Mouse (Mus musculus) kidney, embryonic 14.5 days (tissue): ENCODE measurements around the gene Larp4b. TPM values are rescaled to one million over a fixed set of nuclear protein-coding genes. Genes with fewer than 3 reads are reported as not detected.

Source experiments
- ATAC-seq: fragments of 200-750 bp; cut with Nextera tagmentation; 2 replicates; pipeline ENCODE4 v1.8.0; 2017; ENCODE audit warnings: moderate number of reproducible peaks, mild to moderate bottlenecking, moderate TSS enrichment, moderate library complexity; ENCODE audit not compliant: low FRiP score, low TSS enrichment
- H3K27ac ChIP-seq: fragments of 300-500 bp; sonication (generic); 2 replicates; pipeline ENCODE4 v1.5.1; 2014; ENCODE audit warnings: low read depth, mild to moderate bottlenecking, low read length, moderate library complexity, mixed read lengths
- H3K27me3 ChIP-seq: fragments of 300-500 bp; sonication (generic); 2 replicates; pipeline ENCODE4 v1.6.1; 2014; ENCODE audit warnings: mild to moderate bottlenecking, low read length; ENCODE audit not compliant: control insufficient read depth, insufficient read depth
- H3K36me3 ChIP-seq: fragments of 300-500 bp; sonication (generic); 2 replicates; pipeline ENCODE4 v1.6.1; 2014; ENCODE audit warnings: low read length, mixed read lengths; ENCODE audit not compliant: control insufficient read depth, insufficient read depth
- H3K4me1 ChIP-seq: fragments of 300-500 bp; sonication (generic); 2 replicates; pipeline ENCODE4 v1.6.1; 2014; ENCODE audit warnings: low read length, mixed read lengths; ENCODE audit not compliant: control insufficient read depth, insufficient read depth
- H3K4me2 ChIP-seq: fragments of 300-500 bp; sonication (generic); replicated peaks from 2 replicates; pipeline ENCODE4 v1.6.1; 2014; ENCODE audit warnings: low read depth, mild to moderate bottlenecking, low read length
- H3K4me3 ChIP-seq: fragments of 300-500 bp; sonication (generic); 2 replicates; pipeline ENCODE4 v1.5.1; 2014; ENCODE audit warnings: mild to moderate bottlenecking, low read length
- H3K9ac ChIP-seq: fragments of 300-500 bp; sonication (generic); 2 replicates; pipeline ENCODE4 v1.6.1; 2014; ENCODE audit warnings: low read depth, mild to moderate bottlenecking, low read length, moderate library complexity
- H3K9me3 ChIP-seq: fragments of 300-500 bp; sonication (generic); 2 replicates; pipeline ENCODE4 v1.6.1; 2016; ENCODE audit warnings: low read length; ENCODE audit not compliant: control insufficient read depth
- WGBS: fragments of 180-500 bp; shearing (Covaris S2); extraction: QIAGEN DNeasy Blood & Tissue Kit; methylation state at CpG from one replicate; pipeline ENCODE4 v1.1.7; 2014; 5-methylcytosine and 5-hydroxymethylcytosine counted together
- polyA plus RNA-seq: library from polyadenylated mRNA; unstranded; fragments of >200 nt; fragmentation: Nextera tagmentation; extraction: Ambion mirVana; gene quantifications from 2 replicates; pipeline ENCODE4 v1.2.1, GENCODE M21; 2014

Gene Larp4b
- polyA plus RNA-seq, 1 experiment from 2014 or later = 46.9 TPM

GRCm38 (mm10) chr13:9159282-9159681, 65.6 kb downstream of the Larp4b start:
- no peaks in the 10 kb centered on the region for H3K4me1 ChIP-seq
- no peak overlapping the region for H3K27ac ChIP-seq
- H3K27me3 ChIP-seq = no peaks in the 10 kb centered on the region
- H3K4me3 ChIP-seq = no peak overlapping the region
- no peak for ATAC-seq
- peaks cover 66% of the 10 kb centered on the region for H3K36me3 ChIP-seq
- H3K9ac ChIP-seq = no peak overlapping the region
- no peaks in the 10 kb centered on the region for H3K9me3 ChIP-seq
- no peak overlapping the region for H3K4me2 ChIP-seq
- WGBS = 90% methylated on average over 10 of the region's 10 CpGs

DNA sequence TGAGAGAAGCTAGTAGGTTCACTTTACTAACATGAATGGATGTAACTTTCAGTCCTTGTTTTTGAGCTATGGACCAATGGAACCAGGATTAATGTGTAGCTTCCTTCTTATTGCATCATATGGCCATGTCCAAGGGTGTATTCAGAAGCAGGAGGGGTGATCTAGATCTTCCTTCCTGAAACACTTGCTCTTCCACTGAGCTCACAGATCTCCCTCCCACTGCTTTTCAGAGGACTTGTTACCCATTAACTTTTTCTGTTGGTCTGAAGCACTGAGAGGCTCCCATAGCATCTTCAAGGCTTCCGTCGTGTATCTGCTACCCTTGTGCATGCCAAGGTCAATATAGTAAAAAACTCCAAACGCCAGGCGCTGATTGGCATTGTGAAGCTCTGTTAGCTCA, 69.2 kb downstream of the Larp4b start:
- no peak for ATAC-seq
- H3K9me3 ChIP-seq = no peaks in the 10 kb centered on the region
- no peak overlapping the region for H3K4me3 ChIP-seq
- H3K36me3 ChIP-seq = peaks cover 75% of the 10 kb centered on the region
- no peaks in the 10 kb centered on the region for H3K27me3 ChIP-seq
- no peak overlapping the region for H3K27ac ChIP-seq
- H3K4me2 ChIP-seq = no peak overlapping the region
- H3K4me1 ChIP-seq = no peaks in the 10 kb centered on the region
- WGBS = 94% methylated on average over 4 of the region's 4 CpGs
- no peak overlapping the region for H3K9ac ChIP-seq

- Histone ChIP-seq H3K9me3 (no peaks in the 10 kb centered on the region), H3K27ac (no peak overlapping the region), H3K36me3 (peaks cover 84% of the 10 kb centered on the region), H3K4me3 (no peak overlapping the region), H3K4me2 (no peak overlapping the region), H3K4me1 (no peaks in the 10 kb centered on the region), H3K9ac (no peak overlapping the region), H3K27me3 (no peaks in the 10 kb centered on the region)
- ATAC-seq = no peak
- WGBS = 92% methylated on average over 3 of the region's 3 CpGs
Measured at GRCm38 (mm10) chr13:9167842-9168241, 74.2 kb downstream of the Larp4b start.

GRCm38 (mm10) chr13:9169616-9170015, 75.9 kb downstream of the Larp4b start:
- Histone ChIP-seq H3K9ac (no peak overlapping the region), H3K4me1 (no peaks in the 10 kb centered on the region), H3K4me3 (no peak overlapping the region), H3K9me3 (no peaks in the 10 kb centered on the region), H3K36me3 (peaks cover 84% of the 10 kb centered on the region), H3K27me3 (no peaks in the 10 kb centered on the region), H3K27ac (no peak overlapping the region), H3K4me2 (no peak overlapping the region)
- WGBS = 67% methylated on average over 6 of the region's 6 CpGs
- no peak for ATAC-seq

- H3K9me3 ChIP-seq = no peaks in the 10 kb centered on the region
- H3K27ac ChIP-seq = no peak overlapping the region
- WGBS = 85% methylated on average over 16 of the region's 16 CpGs
- ATAC-seq = no peak
- peaks cover 80% of the 10 kb centered on the region for H3K36me3 ChIP-seq
- no peaks in the 10 kb centered on the region for H3K27me3 ChIP-seq
- no peaks in the 10 kb centered on the region for H3K4me1 ChIP-seq
- no peak overlapping the region for H3K9ac ChIP-seq
- no peak overlapping the region for H3K4me2 ChIP-seq
- no peak overlapping the region for H3K4me3 ChIP-seq
Measured at GRCm38 (mm10) chr13:9170726-9171125, 77.0 kb downstream of the Larp4b start.

DNA sequence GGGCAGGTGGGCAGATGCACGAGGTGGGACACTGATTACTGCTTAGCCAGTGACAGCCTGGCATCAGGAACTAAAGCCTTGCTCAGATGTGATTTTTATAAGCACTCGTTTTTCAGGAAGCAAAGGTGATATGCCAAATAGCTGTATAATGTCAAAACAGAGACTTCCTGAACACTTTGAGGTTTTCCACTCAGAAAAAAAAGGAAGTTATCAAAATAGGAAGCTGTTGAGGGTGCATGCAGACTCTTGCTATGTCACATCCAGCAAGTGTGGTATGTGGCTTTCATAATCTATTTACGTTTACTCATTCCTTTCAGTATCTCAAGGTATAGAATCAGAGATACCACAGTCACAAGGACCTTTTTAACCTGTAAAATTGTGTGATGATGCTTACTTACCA, 79.7 kb downstream of the Larp4b start:
- ATAC-seq = no peak
- Histone ChIP-seq H3K27ac (no peak overlapping the region), H3K4me2 (no peak overlapping the region), H3K27me3 (no peaks in the 10 kb centered on the region), H3K4me3 (no peak overlapping the region), H3K9ac (no peak overlapping the region), H3K36me3 (peaks cover 55% of the 10 kb centered on the region), H3K9me3 (no peaks in the 10 kb centered on the region), H3K4me1 (no peaks in the 10 kb centered on the region)
- 82% methylated on average over 3 of the region's 3 CpGs for WGBS

DNA sequence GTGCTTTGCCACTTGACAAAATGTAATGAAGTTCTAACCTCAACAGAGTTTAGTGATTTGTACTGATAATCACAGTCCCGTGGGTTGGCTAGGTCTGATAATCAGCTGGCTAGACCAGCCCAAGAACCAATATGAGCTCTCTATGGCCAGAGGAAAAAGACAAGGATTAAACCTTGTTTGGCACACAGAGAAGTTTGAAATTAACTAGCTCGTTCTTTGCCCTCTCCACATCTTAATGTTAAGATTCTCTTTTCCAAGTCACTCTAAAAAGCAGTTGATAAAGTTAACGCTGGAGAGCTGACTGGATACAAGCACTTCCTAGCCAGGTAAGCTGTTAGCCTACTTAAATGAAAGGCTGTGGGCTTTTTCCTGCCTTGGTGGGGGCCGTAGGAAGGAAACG, 81.5 kb downstream of the Larp4b start:
- Histone ChIP-seq H3K27me3 (no peaks in the 10 kb centered on the region), H3K36me3 (peaks cover 40% of the 10 kb centered on the region), H3K9ac (no peak overlapping the region), H3K4me2 (no peak overlapping the region), H3K9me3 (no peaks in the 10 kb centered on the region), H3K4me1 (no peaks in the 10 kb centered on the region), H3K4me3 (no peak overlapping the region), H3K27ac (no peak overlapping the region)
- ATAC-seq = no peak
- WGBS = 90% methylated on average over 5 of the region's 5 CpGs

GRCm38 (mm10) chr13:9178270-9178669, 84.6 kb downstream of the Larp4b start:
- H3K36me3 ChIP-seq = peaks cover 16% of the 10 kb centered on the region
- ATAC-seq = no peak
- 90% methylated on average over 4 of the region's 4 CpGs for WGBS

DNA sequence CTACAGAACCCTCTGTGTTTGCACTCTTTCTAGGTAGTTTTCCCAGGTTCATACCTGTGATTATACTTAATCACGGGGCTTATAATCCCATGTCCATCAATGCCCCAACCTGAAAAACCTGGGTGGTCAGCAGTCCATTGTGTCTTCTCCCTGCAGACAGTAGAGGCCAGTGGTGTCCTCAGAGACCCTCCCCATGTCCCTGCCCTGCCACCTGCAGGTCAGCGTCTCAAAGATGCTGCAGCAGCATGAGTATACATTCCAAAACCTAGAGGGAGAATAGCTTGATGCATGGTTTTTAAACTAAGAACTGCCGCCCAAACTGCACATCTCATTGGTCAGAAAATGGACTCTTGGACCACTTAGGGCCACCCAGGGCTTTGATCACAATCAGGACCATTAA, 85.0 kb downstream of the Larp4b start:
- H3K4me1 ChIP-seq = peaks cover 5% of the 10 kb centered on the region
- H3K27me3 ChIP-seq = no peaks in the 10 kb centered on the region
- no peak overlapping the region for H3K4me2 ChIP-seq
- peaks cover 12% of the 10 kb centered on the region for H3K36me3 ChIP-seq
- H3K27ac ChIP-seq = no peak overlapping the region
- no peaks in the 10 kb centered on the region for H3K9me3 ChIP-seq
- ATAC-seq = no peak
- no peak overlapping the region for H3K9ac ChIP-seq
- no peak overlapping the region for H3K4me3 ChIP-seq
- 71% methylated on average over 3 of the region's 3 CpGs for WGBS

More at GRCm38 (mm10) chr13:9178270-9178669, 84.6 kb downstream of the Larp4b start:
- H3K27me3 ChIP-seq = no peaks in the 10 kb centered on the region
- H3K4me1 ChIP-seq = peaks cover 5% of the 10 kb centered on the region
- no peak overlapping the region for H3K9ac ChIP-seq
- no peak overlapping the region for H3K4me2 ChIP-seq
- H3K27ac ChIP-seq = no peak overlapping the region
- no peaks in the 10 kb centered on the region for H3K9me3 ChIP-seq
- H3K4me3 ChIP-seq = no peak overlapping the region
